Mouse (Mus musculus) CD4-positive, CD25-positive, alpha-beta regulatory T cell (primary cell): ENCODE results near the gene Pou2f3. TPM values are rescaled to one million over a fixed set of nuclear protein-coding genes. Genes with fewer than 3 reads are reported as not detected.

Experiments
- polyA plus RNA-seq: library from polyadenylated mRNA; unstranded; fragments of 100-300 nt; shearing (Covaris generic); gene quantifications from one replicate; pipeline ENCODE4 v1.2.1, GENCODE M21; 2017

Gene Pou2f3
- not detected for polyA plus RNA-seq

DNA sequence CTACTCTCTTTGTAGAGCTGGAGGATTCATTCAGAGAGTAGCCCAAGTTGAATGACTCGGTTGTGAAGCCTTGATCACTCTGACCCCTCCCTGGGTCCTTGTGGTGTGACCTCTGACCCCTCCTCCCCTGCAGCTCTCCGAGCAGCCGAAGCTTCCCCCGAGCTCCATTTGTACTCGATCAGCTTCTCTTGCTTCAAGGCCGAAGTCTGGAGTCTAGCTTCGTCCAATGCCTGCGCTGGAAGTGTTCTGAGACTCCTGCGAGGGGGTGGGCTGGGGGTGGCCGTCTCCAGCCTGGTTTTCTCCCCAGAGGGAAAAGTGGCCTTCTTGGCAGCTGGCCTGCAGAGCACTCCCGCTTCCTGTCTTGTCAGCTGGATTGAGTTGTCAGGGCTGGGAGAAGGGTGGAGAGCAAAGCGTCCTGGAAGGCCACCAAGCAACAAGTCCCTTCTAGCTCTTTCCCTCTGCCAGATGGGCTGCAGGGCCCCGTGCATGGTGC, at the start of gene Pou2f3:
Gene Pou2f3, minus strand, starts transcription at position 180 of the 493 bp plus-strand sequence.

DNA sequence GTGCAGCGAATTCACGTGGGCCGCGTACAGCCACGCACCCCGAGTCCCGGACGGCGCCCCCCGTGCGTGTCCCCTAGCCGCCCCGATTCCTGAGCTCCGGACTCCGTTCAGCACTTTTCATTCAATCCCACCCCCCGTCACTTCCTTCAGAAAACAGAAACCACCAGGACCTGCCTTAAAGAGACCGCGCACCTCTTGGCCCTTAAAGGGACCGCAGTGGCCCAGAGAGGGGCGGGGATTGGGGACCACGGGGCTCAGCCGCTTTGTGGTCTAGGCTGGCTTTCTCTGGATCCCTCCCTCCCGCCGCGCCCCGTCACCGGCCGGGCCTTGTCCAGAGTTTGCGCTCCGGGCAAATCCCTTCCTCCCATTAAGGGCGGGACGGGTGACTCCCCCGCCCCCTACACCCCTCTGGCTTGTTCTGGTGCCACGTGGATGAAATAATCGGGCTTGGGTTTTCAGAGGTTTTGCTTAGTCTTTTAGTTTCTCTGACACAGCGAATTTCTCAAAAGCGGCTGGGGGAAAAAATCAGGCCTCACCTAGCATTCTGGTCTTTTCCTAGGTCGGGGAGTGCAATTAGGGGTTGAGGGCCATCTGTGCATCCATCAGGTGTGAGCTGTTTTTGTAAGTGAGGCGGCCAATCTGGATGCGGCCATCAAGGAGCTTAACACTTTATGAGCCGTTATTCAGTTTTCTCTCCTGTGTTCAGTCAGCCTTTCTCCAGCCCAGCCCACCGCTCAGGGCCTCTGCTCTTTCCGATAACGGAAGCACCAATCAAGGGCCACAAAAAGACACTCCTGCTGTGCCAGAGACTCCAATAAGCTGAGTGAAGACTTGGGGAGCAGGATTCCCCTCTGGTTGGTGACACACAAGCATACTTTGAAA, 29.8 kb upstream of the Pou2f3 start, which contains the start of gene Oaf:
Gene Oaf, minus strand, starts transcription at position 200 of the 882 bp plus-strand sequence.

DNA sequence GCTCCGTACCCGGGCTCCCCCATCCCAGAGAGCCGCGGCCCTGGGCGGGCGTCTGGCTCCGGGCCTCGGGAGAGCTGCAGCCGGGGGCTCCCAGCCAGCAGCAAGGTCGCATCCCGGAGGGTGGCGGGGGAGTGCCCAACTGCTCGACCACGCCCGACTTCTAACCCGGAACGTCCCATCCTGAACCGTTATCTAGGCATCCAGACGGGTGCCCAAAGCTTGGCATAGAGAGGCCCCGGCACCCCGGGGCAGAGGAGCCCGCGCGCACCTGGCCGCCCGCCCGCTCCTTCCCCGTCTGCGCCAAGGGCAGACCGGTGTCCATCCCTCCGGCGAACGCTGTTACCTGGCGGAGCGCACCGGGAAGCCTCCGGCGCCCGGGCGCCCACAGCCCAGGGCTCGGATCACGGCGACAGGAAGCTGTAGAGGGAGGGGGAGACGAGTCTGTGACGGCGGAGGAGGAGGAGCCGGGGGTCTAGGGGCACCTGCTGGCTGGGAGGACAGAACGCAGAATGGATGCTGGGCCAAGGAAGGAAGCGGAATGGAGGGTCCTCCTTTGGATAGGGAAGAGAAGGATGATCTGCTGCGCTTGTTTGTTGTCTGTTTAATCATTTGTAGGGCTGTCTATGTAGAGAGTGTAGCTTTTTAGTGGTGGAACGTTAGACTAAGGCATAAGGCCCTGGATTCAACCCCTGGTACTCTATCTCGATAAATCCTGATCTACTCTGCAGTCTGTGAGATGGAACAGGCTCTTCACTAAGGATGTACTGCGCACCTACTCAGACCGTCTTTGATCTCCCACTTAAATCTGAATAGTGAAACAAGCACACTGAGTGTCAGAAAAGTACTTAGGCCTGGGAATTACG, 93.8 kb downstream of the Pou2f3 start, which contains the start of gene Tmem136:
Gene Tmem136, minus strand, starts transcription at position 437 of the 863 bp plus-strand sequence.

DNA sequence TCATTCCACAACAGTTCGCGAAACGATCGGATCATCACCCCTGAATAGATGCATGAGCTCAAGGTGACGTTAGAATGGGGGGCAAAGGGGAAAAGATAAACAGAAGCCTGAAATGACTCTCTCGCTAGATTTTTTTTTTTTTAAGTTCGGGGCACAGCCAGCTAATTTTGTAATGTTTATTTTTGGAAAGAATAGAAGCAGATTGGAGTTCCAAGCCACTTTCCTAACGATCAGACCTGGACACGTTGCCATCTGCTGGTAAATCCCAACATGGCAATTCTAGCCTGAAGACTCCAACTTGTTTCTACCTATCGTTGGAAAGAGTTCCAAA, 103.0 kb downstream of the Pou2f3 start, which contains the start of gene Arhgef12:
Gene Arhgef12, minus strand, starts transcription at position 53 of the 331 bp plus-strand sequence.

Other genes with a start within 250 kb of the Pou2f3 start
- gene Arhgef12, start 103.1 kb downstream of the Pou2f3 start, polyA plus RNA-seq: 13.3 TPM
- gene Tmem136, start 93.8 kb downstream of the Pou2f3 start, polyA plus RNA-seq: 4.8 TPM
- 0.48 TPM for gene Oaf, start 29.5 kb upstream of the Pou2f3 start, polyA plus RNA-seq
- not detected for gene Trim29, start 100.5 kb upstream of the Pou2f3 start, polyA plus RNA-seq